Mouse (Mus musculus) B cell, adult 67 days (primary cell): ENCODE data around the gene Elp1. TPM values are rescaled to one million over a fixed set of nuclear protein-coding genes. Genes with fewer than 3 reads are reported as not detected.

Experiments used
- total RNA-seq, 2 experiments: library from RNA; stranded (reverse); gene quantifications; 4 replicates each; pipeline ENCODE4 v1.2.4; 2023

Gene Elp1
- total RNA-seq = 10 to 100 TPM; 40.2 to 43.4 TPM

GRCm38 (mm10) chr4:56801907-56802668 lies at the start of gene Elp1, which contains the start of gene Fam206a:
Gene Elp1 (minus strand): TSS chr4:56802331.
Gene Fam206a (plus strand): TSS chr4:56802345.

GRCm38 (mm10) chr4:56743363-56744195 lies 58.6 kb downstream of the Elp1 start, which contains the start of gene Actl7a:
Gene Actl7a (plus strand): TSS chr4:56743413.

GRCm38 (mm10) chr4:56741041-56741493 lies 61.1 kb downstream of the Elp1 start, which contains the start of gene Actl7b:
Gene Actl7b (minus strand): TSS chr4:56741443.

DNA sequence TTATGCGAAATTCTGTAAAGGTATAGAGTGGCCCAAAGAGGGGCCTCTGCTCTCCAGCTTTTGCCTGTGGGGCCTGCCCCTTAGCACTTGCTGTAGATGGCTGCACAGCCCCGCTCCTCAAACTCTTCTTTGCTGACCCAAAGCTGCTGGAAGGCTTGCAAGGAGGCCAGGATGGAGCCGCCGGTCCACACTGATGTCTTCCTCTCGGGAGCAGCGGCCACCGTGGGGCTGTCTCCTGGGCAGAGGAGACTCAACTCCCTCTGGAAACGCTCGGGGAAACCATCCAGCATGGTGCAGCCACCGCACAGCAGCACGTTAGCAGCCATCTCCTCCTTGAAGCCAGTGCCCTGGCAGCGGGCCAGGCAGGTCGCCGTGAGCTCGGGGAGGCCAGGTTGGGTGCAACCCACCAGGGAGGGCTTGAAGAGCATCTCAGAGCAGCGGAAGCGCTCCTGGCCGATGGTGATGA lies 62.1 kb downstream of the Elp1 start, which contains the start of gene Gm26657:
Gene Gm26657, plus strand, starts transcription at position 51 of the 466 bp plus-strand sequence.

Other genes starting within 250 kb of the Elp1 start
- gene Gm26657, start 62.3 kb downstream of the Elp1 start, total RNA-seq = not detected
- gene Actl7b, start 60.9 kb downstream of the Elp1 start, total RNA-seq = 1 to 10 TPM in 1 of 2 experiments, under 1 TPM in 1; 0.77 to 1.1 TPM
- gene Actl7a, start 58.9 kb downstream of the Elp1 start, total RNA-seq = not detected
- gene Fam206a, start within 50 bp of the Elp1 start, total RNA-seq = 10 to 100 TPM; 23.6 to 27.1 TPM
- 1 to 10 TPM; 3.7 to 5.0 TPM for gene Ctnnal1, start 62.9 kb upstream of the Elp1 start, total RNA-seq
- 10 to 100 TPM; 34.6 to 37.1 TPM for gene Tmem245, start 145.1 kb upstream of the Elp1 start, total RNA-seq
- gene Frrs1l, start 188.1 kb upstream of the Elp1 start, total RNA-seq = not detected